Mouse (Mus musculus) intestine, embryonic 15.5 days (tissue): ENCODE measurements at regions not wholly inside any gene's neighbourhood (a gene's known extent, or its start where the extent isn't known, plus 50 kb on each side); places are given as distances from the start of the nearest gene placed in this dataset.

Experiments
- ATAC-seq: fragments of 200-750 bp; cut with Nextera tagmentation; 2 replicates; pipeline ENCODE4 v1.8.0; 2017; ENCODE audit warnings: moderate TSS enrichment, moderate library complexity
- H3K27ac ChIP-seq: fragments of 300-500 bp; sonication (generic); 2 replicates; pipeline ENCODE4 v1.5.1; 2015; ENCODE audit warnings: mild to moderate bottlenecking, inconsistent platforms
- H3K27me3 ChIP-seq: fragments of 300-500 bp; sonication (generic); replicated peaks from 2 replicates; pipeline ENCODE4 v1.6.1; 2015; ENCODE audit warnings: inconsistent platforms
- H3K36me3 ChIP-seq: fragments of 300-500 bp; sonication (generic); 2 replicates; pipeline ENCODE4 v1.6.1; 2015; ENCODE audit warnings: inconsistent platforms
- H3K4me1 ChIP-seq: fragments of 300-500 bp; sonication (generic); replicated peaks from 2 replicates; pipeline ENCODE4 v1.6.1; 2015; ENCODE audit warnings: inconsistent platforms
- H3K4me2 ChIP-seq: fragments of 300-500 bp; sonication (generic); replicated peaks from 2 replicates; pipeline ENCODE4 v1.6.1; 2015; ENCODE audit warnings: mild to moderate bottlenecking, inconsistent platforms
- H3K4me3 ChIP-seq: fragments of 300-500 bp; sonication (generic); replicated peaks from 2 replicates; pipeline ENCODE4 v1.5.1; 2015; ENCODE audit warnings: inconsistent platforms
- H3K9ac ChIP-seq: fragments of 300-500 bp; sonication (generic); 2 replicates; pipeline ENCODE4 v1.6.1; 2015; ENCODE audit warnings: inconsistent platforms
- H3K9me3 ChIP-seq: fragments of 300-500 bp; sonication (generic); 2 replicates; pipeline ENCODE4 v1.6.1; 2016; ENCODE audit warnings: inconsistent platforms
- WGBS: fragments of 180-500 bp; shearing (Covaris S2); methylation state at CpG from one replicate; pipeline ENCODE4 v1.1.7; 2015; 5-methylcytosine and 5-hydroxymethylcytosine counted together

- no peak overlapping the region for H3K27ac ChIP-seq
- no peaks in the 10 kb centered on the region for H3K36me3 ChIP-seq
- no peak overlapping the region for H3K4me2 ChIP-seq
- H3K4me3 ChIP-seq = no peak overlapping the region
- H3K27me3 ChIP-seq = no peaks in the 10 kb centered on the region
- H3K9me3 ChIP-seq = no peaks in the 10 kb centered on the region
- peak; percentile 83 for ATAC-seq
- WGBS = 70% methylated on average over 7 of the region's 7 CpGs
- no peak overlapping the region for H3K9ac ChIP-seq
- H3K4me1 ChIP-seq = no peaks in the 10 kb centered on the region
Observed at GRCm38 (mm10) chr2:133688121-133688787, 136.3 kb downstream of the Bmp2 start.

DNA sequence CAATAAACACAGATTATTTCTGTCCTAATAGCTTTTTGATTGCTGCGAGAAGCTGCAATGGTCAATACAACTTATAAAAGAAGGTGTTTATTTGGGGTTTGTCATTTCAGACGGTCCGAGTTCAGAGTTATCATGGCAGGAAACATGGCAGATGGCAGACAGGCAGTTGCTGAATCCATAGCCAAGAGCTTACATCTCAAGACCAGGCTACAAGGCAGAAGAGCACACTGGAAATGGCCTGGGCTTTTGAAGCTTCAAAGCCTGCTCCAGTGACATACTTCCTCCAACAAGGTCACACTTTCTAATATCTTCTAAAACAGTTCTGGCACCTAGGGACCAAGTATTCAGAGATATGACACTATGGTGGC, 136.8 kb downstream of the Bmp2 start:
- Histone ChIP-seq H3K27ac (no peak overlapping the region), H3K9me3 (no peaks in the 10 kb centered on the region), H3K4me2 (no peak overlapping the region), H3K27me3 (no peaks in the 10 kb centered on the region), H3K4me3 (no peak overlapping the region), H3K9ac (no peak overlapping the region), H3K4me1 (no peaks in the 10 kb centered on the region), H3K36me3 (no peaks in the 10 kb centered on the region)
- WGBS = 68% methylated on average over 3 of the region's 3 CpGs
- ATAC-seq = no peak

DNA sequence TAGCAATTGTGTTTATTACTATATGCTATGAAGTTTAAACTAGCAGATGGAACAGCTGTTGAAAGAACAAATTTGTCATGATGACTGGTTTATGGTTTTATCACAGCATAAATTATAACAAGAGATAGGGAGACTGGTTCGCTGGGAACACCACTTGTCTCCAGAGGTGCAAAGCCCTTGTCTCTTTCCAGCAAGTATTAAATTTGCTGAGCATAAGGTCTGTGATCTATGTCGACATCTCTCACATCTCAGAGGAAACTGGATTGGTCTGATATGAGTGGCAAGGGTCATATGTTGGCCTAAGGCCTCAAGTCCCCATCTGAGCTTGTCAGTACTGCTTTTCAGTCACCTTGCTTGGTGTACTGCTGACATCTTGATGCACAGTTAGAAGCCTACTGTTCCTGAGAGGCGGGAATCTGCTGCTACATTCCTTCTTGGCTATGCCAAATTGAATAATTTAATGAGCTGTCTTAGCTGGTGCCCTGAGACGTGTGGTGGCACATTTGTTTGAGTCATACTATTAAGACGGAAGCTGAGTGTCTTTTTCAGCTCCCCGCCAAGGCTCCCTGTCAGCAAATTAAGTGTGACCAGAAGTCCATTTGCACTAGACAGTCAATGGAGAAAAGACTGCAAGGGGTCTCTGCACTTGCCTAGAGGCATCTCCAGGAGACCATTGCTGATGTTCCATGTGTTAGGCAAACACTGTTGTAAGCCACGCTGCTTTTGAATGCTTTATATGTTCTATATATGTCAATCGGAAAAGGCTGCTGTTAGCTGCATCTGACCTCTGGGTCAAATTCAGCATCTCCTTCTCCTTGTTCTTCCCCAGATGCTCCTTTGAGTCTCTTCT, 157.0 kb downstream of the Bmp2 start:
- 60% methylated on average over 8 of the region's 8 CpGs for WGBS
- H3K36me3 ChIP-seq = no peaks in the 10 kb centered on the region
- H3K9ac ChIP-seq = no peak overlapping the region
- no peak overlapping the region for H3K4me3 ChIP-seq
- no peaks in the 10 kb centered on the region for H3K9me3 ChIP-seq
- ATAC-seq = peak; percentile 73
- no peaks in the 10 kb centered on the region for H3K4me1 ChIP-seq
- no peak overlapping the region for H3K27ac ChIP-seq
- H3K4me2 ChIP-seq = no peak overlapping the region
- H3K27me3 ChIP-seq = no peaks in the 10 kb centered on the region

DNA sequence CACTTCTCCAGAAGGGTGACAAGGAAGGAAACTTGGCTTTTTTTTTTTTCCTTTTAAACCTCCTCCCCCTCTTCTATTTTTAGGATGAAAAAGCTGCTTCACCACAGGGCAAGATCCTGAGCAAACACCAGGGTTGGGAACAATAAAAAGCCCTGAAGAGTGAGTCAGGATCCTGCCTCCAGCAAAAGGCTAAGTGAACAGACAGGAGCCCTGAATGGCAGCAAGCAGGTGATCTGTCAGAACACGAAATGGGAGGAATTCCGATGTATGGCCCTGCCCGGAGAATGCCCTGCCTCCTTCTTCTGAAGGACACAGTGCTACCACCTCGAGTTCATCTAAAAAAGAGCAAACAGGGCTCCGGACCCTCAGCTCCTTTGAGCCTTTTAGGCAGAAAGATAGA, 164.3 kb downstream of the Bmp2 start:
- Histone ChIP-seq H3K27ac (no peak overlapping the region), H3K36me3 (no peaks in the 10 kb centered on the region), H3K4me2 (no peak overlapping the region), H3K9me3 (no peaks in the 10 kb centered on the region), H3K9ac (no peak overlapping the region), H3K4me1 (no peaks in the 10 kb centered on the region), H3K27me3 (no peaks in the 10 kb centered on the region), H3K4me3 (no peak overlapping the region)
- WGBS = 39% methylated on average over 5 of the region's 5 CpGs
- no peak for ATAC-seq

DNA sequence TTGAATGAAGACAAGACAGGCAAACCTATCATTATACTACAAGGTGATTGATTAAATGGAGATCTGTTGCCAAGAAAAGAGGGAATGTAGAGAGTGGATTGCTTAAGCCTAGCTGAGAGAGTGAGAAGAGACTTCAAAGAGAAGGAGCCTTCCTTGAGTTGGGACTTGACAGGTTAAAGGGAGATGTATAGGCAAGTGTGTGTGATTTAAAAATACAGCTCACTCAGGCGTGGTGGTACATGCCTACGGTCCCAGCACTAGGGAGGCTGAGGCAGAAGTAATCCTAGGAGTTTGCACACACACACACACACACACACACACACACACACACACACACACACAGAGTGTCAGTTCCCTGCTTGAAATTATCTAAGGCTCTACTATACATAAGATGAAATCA, 165.1 kb downstream of the Bmp2 start:
- Histone ChIP-seq H3K4me1 (no peaks in the 10 kb centered on the region), H3K9ac (no peak overlapping the region), H3K36me3 (no peaks in the 10 kb centered on the region), H3K9me3 (no peaks in the 10 kb centered on the region), H3K4me3 (no peak overlapping the region), H3K4me2 (no peak overlapping the region), H3K27ac (no peak overlapping the region), H3K27me3 (no peaks in the 10 kb centered on the region)
- no peak for ATAC-seq
- 83% methylated on average over 2 of the region's 2 CpGs for WGBS

GRCm38 (mm10) chr2:133724310-133724709, 172.4 kb downstream of the Bmp2 start:
- no peaks in the 10 kb centered on the region for H3K27me3 ChIP-seq
- H3K4me2 ChIP-seq = no peak overlapping the region
- no peaks in the 10 kb centered on the region for H3K9me3 ChIP-seq
- H3K4me1 ChIP-seq = no peaks in the 10 kb centered on the region
- H3K9ac ChIP-seq = no peak overlapping the region
- WGBS = 76% methylated on average over 7 of the region's 7 CpGs
- peak; percentile 34; the same call in 1 of the 2 replicates for ATAC-seq
- H3K27ac ChIP-seq = no peak overlapping the region
- H3K36me3 ChIP-seq = no peaks in the 10 kb centered on the region
- H3K4me3 ChIP-seq = no peak overlapping the region

- H3K4me2 ChIP-seq = no peak overlapping the region
- no peak overlapping the region for H3K9ac ChIP-seq
- no peak for ATAC-seq
- no peak overlapping the region for H3K4me3 ChIP-seq
- H3K27me3 ChIP-seq = no peaks in the 10 kb centered on the region
- H3K4me1 ChIP-seq = no peaks in the 10 kb centered on the region
- H3K27ac ChIP-seq = no peak overlapping the region
- H3K36me3 ChIP-seq = no peaks in the 10 kb centered on the region
- 70% methylated on average over 6 of the region's 6 CpGs for WGBS
- no peaks in the 10 kb centered on the region for H3K9me3 ChIP-seq
Observed at GRCm38 (mm10) chr2:133724757-133725156, 172.8 kb downstream of the Bmp2 start.

- H3K27me3 ChIP-seq = no peaks in the 10 kb centered on the region
- no peak for ATAC-seq
- no peak overlapping the region for H3K4me2 ChIP-seq
- H3K4me1 ChIP-seq = no peaks in the 10 kb centered on the region
- H3K4me3 ChIP-seq = no peak overlapping the region
- no peaks in the 10 kb centered on the region for H3K36me3 ChIP-seq
- no peak overlapping the region for H3K9ac ChIP-seq
- 24% methylated on average over 9 of the region's 9 CpGs for WGBS
- H3K9me3 ChIP-seq = no peaks in the 10 kb centered on the region
- H3K27ac ChIP-seq = no peak overlapping the region
Observed at GRCm38 (mm10) chr2:133734469-133735225, 182.7 kb downstream of the Bmp2 start.

DNA sequence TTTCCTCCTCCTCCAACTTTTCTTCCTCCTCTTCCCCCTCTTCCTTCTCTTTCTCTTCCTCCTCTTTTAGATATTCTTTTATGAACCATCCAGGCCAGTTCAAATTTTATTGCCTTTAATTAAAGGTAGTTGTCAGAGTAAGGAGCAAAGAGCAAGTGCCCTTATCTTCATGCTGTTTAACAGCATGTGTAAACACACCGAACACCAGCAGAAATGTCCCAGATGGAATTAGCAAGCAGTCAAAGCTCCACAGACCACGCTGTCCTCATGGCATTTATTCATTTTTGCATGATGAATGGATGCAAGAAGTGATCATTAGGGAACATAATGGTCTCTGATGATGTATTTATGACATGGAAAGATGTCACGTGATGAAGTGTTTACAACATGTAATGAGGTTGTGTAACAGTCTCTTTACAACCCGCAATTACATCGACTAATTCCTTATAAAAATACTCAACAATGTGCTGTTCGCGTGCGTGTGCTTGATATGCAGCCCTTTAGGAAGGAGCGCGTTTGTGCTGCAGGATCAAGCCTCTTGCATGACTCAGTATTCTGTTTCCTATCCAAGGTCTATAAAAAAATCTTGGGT, 187.0 kb downstream of the Bmp2 start:
- no peaks in the 10 kb centered on the region for H3K9me3 ChIP-seq
- 40% methylated on average over 10 of the region's 10 CpGs for WGBS
- H3K4me3 ChIP-seq = no peak overlapping the region
- no peaks in the 10 kb centered on the region for H3K4me1 ChIP-seq
- H3K27ac ChIP-seq = no peak overlapping the region
- peak overlapping the region; percentile 17; the same call in 1 of the 2 replicates for H3K4me2 ChIP-seq
- no peak overlapping the region for H3K9ac ChIP-seq
- peak; percentile 93 for ATAC-seq
- H3K27me3 ChIP-seq = no peaks in the 10 kb centered on the region
- H3K36me3 ChIP-seq = no peaks in the 10 kb centered on the region

DNA sequence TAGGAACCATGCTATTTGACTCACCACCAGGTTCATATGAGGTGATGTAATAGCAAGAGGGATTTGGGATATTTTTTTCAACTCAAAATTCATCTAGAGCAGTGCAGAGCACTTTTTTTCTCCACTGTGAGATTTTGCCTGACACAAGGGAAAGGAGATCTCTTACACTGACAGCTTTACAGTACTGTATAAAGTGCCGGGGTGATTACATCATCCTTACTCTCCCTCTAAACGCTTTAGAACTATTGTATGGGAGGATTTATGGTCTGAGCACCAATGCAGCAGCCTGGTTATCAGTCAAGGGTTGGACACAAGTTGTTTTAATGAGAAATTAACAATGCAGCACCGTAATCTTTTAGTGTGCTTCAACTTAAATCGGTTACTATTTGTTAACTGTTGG, 196.5 kb downstream of the Bmp2 start:
- no peak overlapping the region for H3K9ac ChIP-seq
- no peak overlapping the region for H3K27ac ChIP-seq
- WGBS = 31% methylated on average over 4 of the region's 4 CpGs
- H3K36me3 ChIP-seq = no peaks in the 10 kb centered on the region
- no peaks in the 10 kb centered on the region for H3K27me3 ChIP-seq
- no peak overlapping the region for H3K4me3 ChIP-seq
- ATAC-seq = peak; percentile 87
- H3K4me2 ChIP-seq = no peak overlapping the region
- no peaks in the 10 kb centered on the region for H3K4me1 ChIP-seq
- no peaks in the 10 kb centered on the region for H3K9me3 ChIP-seq

DNA sequence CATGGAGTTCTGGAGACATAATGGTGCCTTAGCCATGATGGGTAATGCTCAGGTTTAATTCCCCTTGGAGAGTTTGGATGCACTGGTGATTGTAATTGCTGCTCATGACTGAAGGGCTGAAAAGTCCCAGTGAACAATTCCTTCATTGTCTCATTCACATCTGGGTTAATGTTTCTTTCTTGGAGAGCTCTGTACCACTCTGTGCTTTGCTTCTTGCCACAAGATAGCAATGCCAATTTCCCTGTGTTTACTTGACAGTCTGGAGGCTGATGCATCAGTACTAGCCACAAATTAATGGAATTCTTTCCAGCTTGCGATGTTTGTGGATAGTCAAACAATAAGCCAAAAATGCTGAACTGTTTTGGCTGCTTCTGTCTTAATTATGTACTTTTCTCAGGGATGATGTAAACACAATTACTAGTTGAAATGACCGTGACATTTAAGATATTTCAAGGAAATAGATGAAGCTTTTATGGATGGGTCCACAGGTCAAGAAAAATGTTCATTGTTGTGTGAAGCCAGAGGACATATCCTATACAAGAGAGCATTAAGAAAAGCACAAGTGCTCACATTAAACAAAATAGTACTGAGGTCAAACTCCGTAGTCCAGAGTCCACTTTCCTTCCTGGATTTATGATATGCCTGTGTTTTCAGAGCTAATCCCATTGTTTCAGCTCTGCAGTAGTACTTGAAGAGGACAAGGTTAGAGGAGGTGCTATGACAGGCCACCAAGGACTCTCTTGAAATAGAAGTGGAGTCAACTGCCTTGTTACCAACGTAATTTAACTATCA, 198.1 kb downstream of the Bmp2 start:
- Histone ChIP-seq H3K9ac (no peak overlapping the region), H3K4me3 (no peak overlapping the region), H3K27me3 (no peaks in the 10 kb centered on the region), H3K9me3 (no peaks in the 10 kb centered on the region), H3K4me1 (no peaks in the 10 kb centered on the region), H3K27ac (no peak overlapping the region), H3K36me3 (no peaks in the 10 kb centered on the region), H3K4me2 (no peak overlapping the region)
- WGBS = 32% methylated on average over 4 of the region's 4 CpGs
- peak; percentile 71 for ATAC-seq
